Mouse (Mus musculus) liver (tissue): ENCODE data around the gene Dlg4.

Experiments
- DNase-seq: peaks from one replicate; pipeline ENCODE4 v3.0.0-alpha.2; 2020; ENCODE audit warnings: mixed read lengths

Dlg4 gene

GRCm38 (mm10) chr11:70016669-70017068 lies at the start of gene Dlg4:
Gene Dlg4 (plus strand): TSS chr11:70016942.
- DNase-seq = no peak

GRCm38 (mm10) chr11:69968793-69969192 lies 47.9 kb upstream of the Dlg4 start:
- DNase-seq = no peak

- no peak for DNase-seq
These were observed 46.5 kb upstream of the Dlg4 start for GRCm38 (mm10) chr11:69970222-69970621.

GRCm38 (mm10) chr11:69970775-69971174 lies 46.0 kb upstream of the Dlg4 start:
- no peak for DNase-seq

- no peak for DNase-seq
These were observed 41.8 kb upstream of the Dlg4 start for GRCm38 (mm10) chr11:69974907-69975306.

- DNase-seq = no peak
These were observed 40.5 kb upstream of the Dlg4 start for GRCm38 (mm10) chr11:69976271-69976670.

- DNase-seq = no peak
These were observed 36.9 kb upstream of the Dlg4 start for GRCm38 (mm10) chr11:69979827-69980195.

- peak; percentile 98 for DNase-seq
These were observed 36.3 kb upstream of the Dlg4 start for GRCm38 (mm10) chr11:69980196-69981140.

- DNase-seq = peak; percentile 36
These were observed 35.5 kb upstream of the Dlg4 start, which contains the start of gene Ctdnep1 for GRCm38 (mm10) chr11:69981141-69981762. Gene Ctdnep1 (plus strand): TSS chr11:69981156.

- DNase-seq = no peak
These were observed 34.5 kb upstream of the Dlg4 start, which contains the start of gene Elp5 for GRCm38 (mm10) chr11:69982225-69982624. Gene Elp5 (minus strand): TSS chr11:69982517.

GRCm38 (mm10) chr11:69982877-69983276 lies 33.9 kb upstream of the Dlg4 start:
- peak; percentile 28 for DNase-seq

GRCm38 (mm10) chr11:69983377-69983776 lies 33.4 kb upstream of the Dlg4 start:
- DNase-seq = no peak

- no peak for DNase-seq
These were observed 32.3 kb upstream of the Dlg4 start for GRCm38 (mm10) chr11:69984431-69984830.

- no peak for DNase-seq
These were observed 26.8 kb upstream of the Dlg4 start for GRCm38 (mm10) chr11:69989949-69990348.

GRCm38 (mm10) chr11:69990850-69991691 lies 25.7 kb upstream of the Dlg4 start, which contains the start of gene Gabarap:
Gene Gabarap (plus strand): TSS chr11:69991143.
- DNase-seq = peak; percentile 97

GRCm38 (mm10) chr11:69991711-69992110 lies 25.0 kb upstream of the Dlg4 start:
- no peak for DNase-seq

GRCm38 (mm10) chr11:69992396-69992795 lies 24.3 kb upstream of the Dlg4 start:
- no peak for DNase-seq

GRCm38 (mm10) chr11:69992932-69993331 lies 23.8 kb upstream of the Dlg4 start:
- DNase-seq = no peak

GRCm38 (mm10) chr11:69994401-69995090 lies 22.2 kb upstream of the Dlg4 start:
- DNase-seq = no peak

GRCm38 (mm10) chr11:69995391-69995960 lies 21.3 kb upstream of the Dlg4 start, which contains the start of gene Phf23:
Gene Phf23 (plus strand): TSS chr11:69995777.
- peak; percentile 99 for DNase-seq

GRCm38 (mm10) chr11:69996161-69997061 lies 20.3 kb upstream of the Dlg4 start:
- peak; percentile 72 for DNase-seq
